Mouse (Mus musculus): ENCODE results near the gene Fam170b. TPM values are rescaled to one million over a fixed set of nuclear protein-coding genes. Genes with fewer than 3 reads are reported as not detected.

Gene Fam170b
- polyA plus RNA-seq, 2 experiments, result 0.02 TPM; not detected in 1

DNA sequence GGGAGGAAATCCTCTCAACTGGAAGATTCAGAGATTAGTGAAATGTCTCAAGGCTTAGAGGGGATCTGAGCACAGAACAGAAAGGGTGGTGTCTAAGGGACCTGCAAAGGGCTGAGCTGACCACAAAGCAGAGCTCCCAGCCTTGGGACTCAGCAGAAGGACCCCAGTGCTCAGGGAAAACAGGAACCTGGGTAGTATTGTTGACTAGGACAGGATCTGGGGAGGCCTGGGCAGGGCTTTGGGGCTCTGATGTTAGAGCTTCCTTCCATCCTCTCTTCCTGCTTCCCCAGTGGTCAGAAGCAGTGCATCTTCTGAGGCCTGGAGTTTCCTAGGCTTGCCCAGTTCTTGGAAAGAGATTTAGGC is 32.1 kb upstream of the Fam170b start:
- Histone ChIP-seq H3K9ac (replicated peaks) (no peak overlapping the region), H3K27ac (no peak overlapping the region), H3K27me3 (ENCODE audit: control insufficient read depth, insufficient read depth, low read length) (no peaks in the 10 kb centered on the region), H3K9me3 (ENCODE audit: control insufficient read depth, low read length) (no peaks in the 10 kb centered on the region), H3K36me3 (replicated peaks; ENCODE audit: control insufficient read depth, insufficient read depth, low read depth) (no peaks in the 10 kb centered on the region), H3K4me3 (ENCODE audit: insufficient read depth in 1 of 2, low read depth in 2 of 2, low read length in 2 of 2) (no peak overlapping the region), H3K4me1 (replicated peaks; ENCODE audit: control insufficient read depth in 2 of 2, insufficient read depth in 2 of 2, low read length in 1 of 2) (no peaks in the 10 kb centered on the region), H3K4me2 (ENCODE audit: low read depth) (no peak overlapping the region)
- no peak for DNase-seq (ENCODE audit: low read depth in 3 of 3, low spot score in 3 of 3)
- ATAC-seq (ENCODE audit: insufficient read depth), result no peak
- TF ChIP-seq EP300 (IDR thresholded peaks at IDR 0.05; ENCODE audit: low read depth) (no peak), CTCF (IDR thresholded peaks at IDR 0.05; ENCODE audit: low read depth) (no peak)

DNA sequence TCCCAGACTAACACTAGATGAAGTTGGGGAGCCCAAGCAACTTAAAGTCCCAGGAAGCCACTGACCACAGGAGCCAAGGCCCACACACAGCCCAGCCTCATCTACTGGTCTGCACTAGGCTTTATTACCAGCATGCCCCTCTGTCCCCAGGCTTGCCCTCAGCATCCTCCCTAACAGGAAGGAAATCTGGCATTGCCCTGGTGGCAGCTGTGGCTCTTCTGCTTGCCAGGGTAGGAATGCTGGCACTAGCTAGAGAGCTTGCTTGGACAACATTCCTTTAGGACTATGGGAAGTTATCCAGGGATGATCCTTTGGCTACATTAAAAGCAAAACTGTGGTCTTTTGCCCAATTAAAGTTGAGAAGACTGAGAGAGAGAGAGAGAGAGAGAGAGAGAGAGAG is 23.7 kb upstream of the Fam170b start:
- Histone ChIP-seq H3K4me1 (replicated peaks; ENCODE audit: control insufficient read depth in 2 of 2, insufficient read depth in 2 of 2, low read length in 1 of 2) (no peaks in the 10 kb centered on the region), H3K4me3 (ENCODE audit: insufficient read depth in 1 of 2, low read depth in 2 of 2, low read length in 2 of 2) (no peak overlapping the region), H3K9ac (replicated peaks) (no peak overlapping the region), H3K4me2 (ENCODE audit: low read depth) (no peak overlapping the region), H3K27ac (no peak overlapping the region), H3K36me3 (replicated peaks; ENCODE audit: control insufficient read depth, insufficient read depth, low read depth) (no peaks in the 10 kb centered on the region), H3K9me3 (ENCODE audit: control insufficient read depth, low read length) (no peaks in the 10 kb centered on the region), H3K27me3 (ENCODE audit: control insufficient read depth, insufficient read depth, low read length) (no peaks in the 10 kb centered on the region)
- ATAC-seq (ENCODE audit: insufficient read depth) (no peak), DNase-seq (ENCODE audit: low read depth in 3 of 3, low spot score in 3 of 3) (no peak)
- no peak for TF ChIP-seq CTCF (IDR thresholded peaks at IDR 0.05; ENCODE audit: low read depth)
- TF ChIP-seq EP300 (IDR thresholded peaks at IDR 0.05; ENCODE audit: low read depth), result no peak

DNA sequence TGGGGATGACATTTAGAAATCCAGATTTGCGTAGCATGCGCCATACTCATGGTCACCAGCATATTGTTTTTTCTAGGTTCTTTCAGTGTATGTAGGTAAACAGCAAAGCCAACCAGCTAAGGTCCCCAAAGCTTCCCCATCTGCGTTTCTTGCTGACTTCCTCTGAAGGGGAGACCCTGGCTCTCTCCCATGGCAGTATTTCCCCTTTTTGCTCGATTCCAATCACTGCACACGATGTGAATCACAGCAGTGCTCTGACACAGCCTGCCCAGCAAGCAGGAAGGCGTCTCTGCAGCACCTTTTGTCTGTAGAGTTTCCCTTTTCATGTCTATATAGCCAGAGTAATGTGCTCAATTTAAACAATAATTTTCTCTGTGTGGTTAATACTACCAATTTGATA is 21.3 kb upstream of the Fam170b start:
- ATAC-seq (ENCODE audit: insufficient read depth), result no peak
- H3K4me2 ChIP-seq (ENCODE audit: low read depth), result no peak overlapping the region
- DNase-seq (ENCODE audit: low read depth in 3 of 3, low spot score in 3 of 3), result no peak
- H3K9me3 ChIP-seq (ENCODE audit: control insufficient read depth, low read length), result no peaks in the 10 kb centered on the region
- no peaks in the 10 kb centered on the region for H3K4me1 ChIP-seq (replicated peaks; ENCODE audit: control insufficient read depth in 2 of 2, insufficient read depth in 2 of 2, low read length in 1 of 2)
- no peak overlapping the region for H3K27ac ChIP-seq
- H3K9ac ChIP-seq (replicated peaks), result no peak overlapping the region
- H3K27me3 ChIP-seq (ENCODE audit: control insufficient read depth, insufficient read depth, low read length), result no peaks in the 10 kb centered on the region
- H3K36me3 ChIP-seq (replicated peaks; ENCODE audit: control insufficient read depth, insufficient read depth, low read depth), result no peaks in the 10 kb centered on the region
- no peak for TF ChIP-seq EP300 (IDR thresholded peaks at IDR 0.05; ENCODE audit: low read depth)
- TF ChIP-seq CTCF (IDR thresholded peaks at IDR 0.05; ENCODE audit: low read depth), result no peak
- no peak overlapping the region for H3K4me3 ChIP-seq (ENCODE audit: insufficient read depth in 1 of 2, low read depth in 2 of 2, low read length in 2 of 2)
- WGBS (ENCODE audit: insufficient replicate concordance), result 31% methylated on average over 6 of the region's 6 CpGs

DNA sequence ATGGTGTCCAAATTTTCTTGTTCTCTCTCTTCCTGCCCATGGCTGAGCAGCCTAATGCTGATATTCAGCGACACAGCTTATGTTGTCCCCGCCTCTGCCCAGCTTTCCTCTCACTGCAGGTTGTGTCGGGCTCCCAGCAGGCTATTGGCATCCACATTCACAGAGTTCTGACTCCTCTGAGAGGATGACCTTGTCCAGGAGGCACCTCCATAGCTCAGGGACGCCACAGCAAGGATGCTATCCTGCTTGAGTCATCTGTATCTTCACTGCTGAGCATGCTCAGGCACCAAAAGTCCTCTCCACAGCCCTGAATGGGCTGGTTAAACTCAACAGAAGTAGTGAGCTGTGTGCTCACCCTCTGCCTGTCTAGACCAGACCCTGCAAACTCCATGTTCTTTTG is 18.8 kb upstream of the Fam170b start:
- Histone ChIP-seq H3K27ac (no peak overlapping the region), H3K4me3 (ENCODE audit: insufficient read depth in 1 of 2, low read depth in 2 of 2, low read length in 2 of 2) (no peak overlapping the region), H3K27me3 (ENCODE audit: control insufficient read depth, insufficient read depth, low read length) (no peaks in the 10 kb centered on the region), H3K4me1 (replicated peaks; ENCODE audit: control insufficient read depth in 2 of 2, insufficient read depth in 2 of 2, low read length in 1 of 2) (no peaks in the 10 kb centered on the region), H3K9me3 (ENCODE audit: control insufficient read depth, low read length) (no peaks in the 10 kb centered on the region), H3K4me2 (ENCODE audit: low read depth) (no peak overlapping the region), H3K36me3 (replicated peaks; ENCODE audit: control insufficient read depth, insufficient read depth, low read depth) (no peaks in the 10 kb centered on the region), H3K9ac (replicated peaks) (no peak overlapping the region)
- no peak for TF ChIP-seq CTCF (IDR thresholded peaks at IDR 0.05; ENCODE audit: low read depth)
- no peak for TF ChIP-seq EP300 (IDR thresholded peaks at IDR 0.05; ENCODE audit: low read depth)
- ATAC-seq (ENCODE audit: insufficient read depth) (no peak), DNase-seq (ENCODE audit: low read depth in 3 of 3, low spot score in 3 of 3) (no peak)
- 40% methylated on average over 4 of the region's 4 CpGs for WGBS (ENCODE audit: insufficient replicate concordance)

DNA sequence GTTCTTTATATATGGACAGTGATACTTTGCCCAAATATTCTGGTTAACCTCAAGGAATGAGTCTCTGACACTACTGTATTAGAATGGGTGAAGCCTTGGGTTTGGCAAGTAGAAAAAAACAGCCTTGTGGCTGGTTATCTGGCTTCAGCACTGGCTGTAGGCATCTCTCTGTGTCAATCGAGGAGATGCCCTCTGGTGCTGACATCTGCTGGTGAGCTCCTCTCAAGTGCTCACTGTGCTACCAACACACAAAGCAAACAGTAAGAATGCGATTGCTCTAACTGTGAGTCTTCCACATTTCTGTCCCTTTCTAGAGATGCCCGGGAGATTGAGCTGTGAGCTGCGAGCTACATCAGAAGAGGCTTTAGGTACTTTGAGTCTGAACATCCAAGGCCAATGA is 17.2 kb upstream of the Fam170b start:
- WGBS (ENCODE audit: insufficient replicate concordance), result 46% methylated on average over 4 of the region's 4 CpGs

DNA sequence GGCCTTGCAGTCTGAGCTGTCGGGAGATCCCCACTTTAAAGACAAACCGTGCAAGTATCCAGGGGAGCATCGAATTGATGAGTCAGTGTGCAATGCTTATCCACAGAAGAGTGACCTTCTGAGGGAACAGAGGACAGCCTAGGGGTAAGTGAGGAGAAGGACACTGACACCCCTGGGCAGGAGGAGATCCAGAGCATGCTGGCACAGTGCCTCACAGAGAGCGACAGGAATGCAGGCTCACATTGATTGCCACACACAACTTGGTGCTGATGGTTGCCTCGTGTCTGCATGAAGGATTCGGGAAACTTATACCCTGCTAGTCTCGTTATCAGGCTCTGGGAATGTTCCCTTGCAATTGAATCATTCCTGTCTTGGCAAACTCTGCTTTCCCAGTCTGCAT is 16.5 kb upstream of the Fam170b start:
- DNase-seq (ENCODE audit: low read depth in 3 of 3, low spot score in 3 of 3) (no peak), ATAC-seq (ENCODE audit: insufficient read depth) (no peak)
- Histone ChIP-seq H3K27me3 (ENCODE audit: control insufficient read depth, insufficient read depth, low read length) (no peaks in the 10 kb centered on the region), H3K36me3 (replicated peaks; ENCODE audit: control insufficient read depth, insufficient read depth, low read depth) (no peaks in the 10 kb centered on the region), H3K4me3 (ENCODE audit: insufficient read depth in 1 of 2, low read depth in 2 of 2, low read length in 2 of 2) (no peak overlapping the region), H3K4me2 (ENCODE audit: low read depth) (no peak overlapping the region), H3K4me1 (replicated peaks; ENCODE audit: control insufficient read depth in 2 of 2, insufficient read depth in 2 of 2, low read length in 1 of 2) (no peaks in the 10 kb centered on the region), H3K9ac (replicated peaks) (no peak overlapping the region), H3K9me3 (ENCODE audit: control insufficient read depth, low read length) (no peaks in the 10 kb centered on the region), H3K27ac (no peak overlapping the region)
- 53% methylated on average over 7 of the region's 7 CpGs for WGBS (ENCODE audit: insufficient replicate concordance)
- TF ChIP-seq EP300 (IDR thresholded peaks at IDR 0.05; ENCODE audit: low read depth) (no peak), CTCF (IDR thresholded peaks at IDR 0.05; ENCODE audit: low read depth) (no peak)

More for the DNA sequence above, 17.2 kb upstream of the Fam170b start:
- Histone ChIP-seq H3K27me3 (ENCODE audit: control insufficient read depth, insufficient read depth, low read length) (no peaks in the 10 kb centered on the region), H3K4me1 (replicated peaks; ENCODE audit: control insufficient read depth in 2 of 2, insufficient read depth in 2 of 2, low read length in 1 of 2) (no peaks in the 10 kb centered on the region), H3K4me2 (ENCODE audit: low read depth) (no peak overlapping the region), H3K36me3 (replicated peaks; ENCODE audit: control insufficient read depth, insufficient read depth, low read depth) (no peaks in the 10 kb centered on the region), H3K27ac (no peak overlapping the region), H3K4me3 (ENCODE audit: insufficient read depth in 1 of 2, low read depth in 2 of 2, low read length in 2 of 2) (no peak overlapping the region), H3K9ac (replicated peaks) (no peak overlapping the region), H3K9me3 (ENCODE audit: control insufficient read depth, low read length) (no peaks in the 10 kb centered on the region)
- DNase-seq (ENCODE audit: low read depth in 3 of 3, low spot score in 3 of 3), result no peak
- TF ChIP-seq CTCF (IDR thresholded peaks at IDR 0.05; ENCODE audit: low read depth) (no peak; the same call in 1 of the 2 replicates), EP300 (IDR thresholded peaks at IDR 0.05; ENCODE audit: low read depth) (no peak)
- ATAC-seq (ENCODE audit: insufficient read depth), result no peak

Measured in liver, embryonic 14.5 days (tissue).